26 mouse cellular contexts compared by ENCODE assay signal in the genomic region with DNA sequence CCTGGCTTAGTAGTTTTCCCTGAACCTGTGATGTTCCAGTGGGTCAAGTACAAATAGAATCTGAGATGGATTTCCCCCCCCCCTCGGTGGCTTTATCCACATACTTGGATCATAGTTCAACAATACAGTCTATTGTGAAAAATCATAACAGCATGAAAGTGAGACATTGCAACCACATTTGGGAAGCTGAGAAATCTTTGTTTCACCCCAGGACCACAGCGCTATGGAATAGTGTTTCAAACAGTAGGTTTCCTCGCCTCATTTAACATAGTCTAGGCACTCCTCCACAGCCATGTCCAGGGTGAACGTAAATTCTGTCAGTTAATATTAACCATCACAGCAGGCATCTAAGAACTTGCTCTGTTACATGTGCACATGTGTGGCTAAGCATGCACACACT. TPM values are rescaled to one million over a fixed set of nuclear protein-coding genes. Genes with fewer than 3 reads are reported as not detected.
DNase-seq lines count a peak whose midpoint lies in the region; ATAC-seq and TF ChIP-seq lines count a peak whose summit lies in the region.
"Had no signal": no experiment of that assay in that cellular context is flagged by ENCODE, and none has a peak within 500 bp of the region (broad histone marks: within the 10 kb centered on the region; RNA-seq: fewer than 3 reads in every experiment).

No protein-coding gene starts in this region.

- 0 out of 2 replicates have a peak overlapping the region, but pooled peaks have one; percentile 21 for H3K4me2 ChIP-seq in kidney, embryonic 15.5 days
- H3K4me2 ChIP-seq: forebrain, embryonic 13.5 days; heart, embryonic 13.5 days; hindbrain, embryonic 14.5 days had no signal

- ATAC-seq in cerebellum, adult (ENCODE audit: insufficient number of reproducible peaks, low FRiP score, low TSS enrichment) = no peak
- ATAC-seq in kidney, embryonic 15.5 days (replicated peaks; ENCODE audit: low FRiP score) = no peak; the same call in 1 of the 2 replicates
- ATAC-seq: forebrain, embryonic 13.5 days; forebrain, embryonic 16.5 days had no signal

- intact Hi-C loops in left cerebral cortex, adult 2 months (cut with DNase I) = no loop called here

- no peak for TF ChIP-seq POLR2A in cerebellum, adult 2 months (IDR thresholded peaks at IDR 0.05; ENCODE audit: borderline replicate concordance, insufficient read depth, low read length)

- no peaks in the 10 kb centered on the region for H3K27me3 ChIP-seq in cerebellum, adult 2 months (ENCODE audit: control insufficient read depth, insufficient read depth, low read length)
- H3K27me3 ChIP-seq in kidney, embryonic 15.5 days = no peaks in the 10 kb centered on the region; the same call in 1 of the 2 replicates

- no peak overlapping the region for H3K9ac ChIP-seq in kidney, embryonic 15.5 days
- H3K9ac ChIP-seq: forebrain, embryonic 13.5 days; heart, embryonic 13.5 days; hindbrain, embryonic 14.5 days had no signal

- no peak for TF ChIP-seq CTCF in cerebellum, adult 2 months (IDR thresholded peaks at IDR 0.05; ENCODE audit: borderline replicate concordance, insufficient read depth, low read depth, low read length)
- TF ChIP-seq CTCF in left cerebral cortex, adult 2 months (IDR thresholded peaks at IDR 0.05) = no peak

- H3K4me1 ChIP-seq in cerebellum, adult 2 months (ENCODE audit: control insufficient read depth, insufficient read depth, low read length) = peaks cover 23% of the 10 kb centered on the region
- H3K4me1 ChIP-seq in kidney, embryonic 15.5 days = peaks cover 45% of the 10 kb centered on the region

- 23% methylated on average over 4 of the region's 4 CpGs for WGBS in cerebellum, adult 2 months
- WGBS in kidney, embryonic 15.5 days = 31% methylated on average over 4 of the region's 4 CpGs

- no peak overlapping the region for H3K4me3 ChIP-seq in cerebellum, adult 2 months (replicated peaks; ENCODE audit: insufficient read depth, low read depth, low read length)
- no peak overlapping the region for H3K4me3 ChIP-seq in kidney, embryonic 15.5 days (replicated peaks)
- H3K4me3 ChIP-seq in left cerebral cortex, adult 2 months = no peak overlapping the region
- H3K4me3 ChIP-seq: forebrain, embryonic 10.5 days; forebrain, embryonic 13.5 days; heart, adult 2 months; heart, embryonic 10.5 days; heart, embryonic 13.5 days had no signal

- peaks cover 31% of the 10 kb centered on the region for H3K36me3 ChIP-seq in kidney, embryonic 15.5 days

- DNase-seq in cerebellum, adult 2 months = no peak
- DNase-seq in kidney, adult 9 months = no peak
- DNase-seq in kidney, postnatal 4 days = peak; percentile 16 to 38
- DNase-seq in kidney, adult 18-20 months = no peak
- peak; percentile 89 for DNase-seq in Muller cell, postnatal 12 days (ENCODE audit: inconsistent ontology term)
- DNase-seq in left cerebral cortex, adult 2 months (ENCODE audit: extremely low spot score in 1 of 2, low spot score in 2 of 2) = no peak
- DNase-seq: adrenal gland, postnatal 14 days; heart, adult 2 months; heart, postnatal 14 days; heart, postnatal 4 days had no signal

- H3K9me3 ChIP-seq in kidney, embryonic 15.5 days (replicated peaks) = no peaks in the 10 kb centered on the region
- H3K9me3 ChIP-seq: forebrain, embryonic 10.5 days; forebrain, embryonic 13.5 days; heart, embryonic 10.5 days; heart, embryonic 13.5 days had no signal

- H3K27ac ChIP-seq in cerebellum, adult 2 months (ENCODE audit: insufficient read depth, low read length) = peak overlapping the region; percentile 16; the same call in 1 of the 2 replicates
- peak overlapping the region; percentile 77 for H3K27ac ChIP-seq in kidney, embryonic 15.5 days
- no peak overlapping the region for H3K27ac ChIP-seq in left cerebral cortex, adult 2 months
- H3K27ac ChIP-seq: forebrain, embryonic 10.5 days; forebrain, embryonic 13.5 days; heart, adult 2 months; heart, embryonic 10.5 days; heart, embryonic 13.5 days; hindbrain, embryonic 14.5 days had no signal

RNA-seq across cellular contexts. Expression of gene Irgq, which starts 6.6 kb away (rescaled TPM):
- 37.0 and 38.3 TPM in 2 replicates for polyA plus RNA-seq in cerebellum, adult 2 months (2012; rRNA removed)
- 7.4 and 8.3 TPM in 2 replicates for polyA plus RNA-seq in kidney, embryonic 15.5 days (2015; fragmentation: Nextera tagmentation; extraction: Ambion mirVana)
- total RNA-seq in left cerebral cortex, adult 2 months (2021) = 10 to 100 TPM; 81.6 to 84.3 TPM

RNA-seq across cellular contexts. Expression of gene Pinlyp, which starts 8.8 kb away (rescaled TPM):
- not detected in 2 replicates for polyA plus RNA-seq in cerebellum, adult 2 months (2012; rRNA removed)
- 0.31 and 0.33 TPM in 2 replicates for polyA plus RNA-seq in kidney, embryonic 15.5 days (2015; fragmentation: Nextera tagmentation; extraction: Ambion mirVana)
- total RNA-seq in left cerebral cortex, adult 2 months (2021) = not detected
- total RNA-seq: adrenal gland, adult 2 months; adrenal gland, postnatal 14 days; adrenal gland, postnatal 4 days; ES-E14; gastrocnemius, adult 18-20 months; gastrocnemius, postnatal 10 days; gastrocnemius, postnatal 36 days; granulocyte monocyte progenitor cell, adult 5-6 weeks; heart, adult 2 months; heart, postnatal 14 days; heart, postnatal 4 days had no signal
- polyA plus RNA-seq: adrenal gland, adult 2 months; embryonic facial prominence, embryonic 11.5 days; forebrain, embryonic 10.5 days; forebrain, embryonic 13.5 days; forebrain, embryonic 16.5 days; heart, adult 2 months; heart, embryonic 13.5 days; hindbrain, embryonic 14.5 days had no signal

RNA-seq across cellular contexts. Expression of gene Xrcc1, which starts 9.0 kb away (rescaled TPM):
- polyA plus RNA-seq in cerebellum, adult 2 months (2012; rRNA removed) = 46.2 and 51.3 TPM in 2 replicates
- polyA plus RNA-seq in kidney, embryonic 15.5 days (2015; fragmentation: Nextera tagmentation; extraction: Ambion mirVana) = 117 and 137 TPM in 2 replicates
- total RNA-seq in left cerebral cortex, adult 2 months (2021) = 10 to 100 TPM; 32.8 to 39.5 TPM

RNA-seq across cellular contexts. Expression of gene AC161166.1, which starts 24.8 kb away (rescaled TPM):
- not detected in 2 replicates for polyA plus RNA-seq in cerebellum, adult 2 months (2012; rRNA removed)
- 0.48 and 0.68 TPM in 2 replicates for polyA plus RNA-seq in kidney, embryonic 15.5 days (2015; fragmentation: Nextera tagmentation; extraction: Ambion mirVana)
- total RNA-seq in left cerebral cortex, adult 2 months (2021) = not detected
- total RNA-seq: adrenal gland, adult 2 months; adrenal gland, postnatal 14 days; adrenal gland, postnatal 4 days; gastrocnemius, adult 18-20 months; gastrocnemius, postnatal 10 days; gastrocnemius, postnatal 36 days; granulocyte monocyte progenitor cell, adult 5-6 weeks; heart, adult 2 months; heart, postnatal 14 days; heart, postnatal 4 days had no signal
- polyA plus RNA-seq: adrenal gland, adult 2 months had no signal

RNA-seq across cellular contexts. Expression of gene Zfp428, which starts 30.3 kb away (rescaled TPM):
- polyA plus RNA-seq in cerebellum, adult 2 months (2012; rRNA removed) = 68.5 and 68.6 TPM in 2 replicates
- polyA plus RNA-seq in kidney, embryonic 15.5 days (2015; fragmentation: Nextera tagmentation; extraction: Ambion mirVana) = 61.6 and 66.6 TPM in 2 replicates
- 10 to 100 TPM; 45.9 to 46.0 TPM for total RNA-seq in left cerebral cortex, adult 2 months (2021)

Comparison
In these comparisons a context has a peak if more than half of its experiments do, and no peak if none do; other contexts are left out.
1. DNase-seq: peak in kidney, postnatal 4 days (2 of 2) and Muller cell, postnatal 12 days (single experiment); none in cerebellum, adult 2 months (0 of 2), kidney, adult 9 months (single experiment), kidney, adult 18-20 months (single experiment) and left cerebral cortex, adult 2 months (0 of 2).